Mouse (Mus musculus): ENCODE results near the gene Mdh1b. TPM values are rescaled to one million over a fixed set of nuclear protein-coding genes. Genes with fewer than 3 reads are reported as not detected.
A peak's percentile ranks its signal among the peaks of the same experiment; 100 is the strongest.

Mdh1b gene
- polyA plus RNA-seq, 1 experiment from 2014 or later = 0.91 TPM

GRCm38 (mm10) chr1:63756005-63756404, 25.9 kb upstream of the Mdh1b start:
- no peaks in the 10 kb centered on the region for H3K27me3 ChIP-seq (ENCODE audit: control insufficient read depth, insufficient read depth, low read length)
- H3K9me3 ChIP-seq (ENCODE audit: control insufficient read depth, low read length) = no peaks in the 10 kb centered on the region
- no peak overlapping the region for H3K9ac ChIP-seq
- WGBS = 60% methylated on average over 2 of the region's 2 CpGs
- H3K36me3 ChIP-seq (replicated peaks; ENCODE audit: control insufficient read depth, insufficient read depth) = peaks cover 14% of the 10 kb centered on the region
- DNase-seq (ENCODE audit: low spot score) = no peak
- ATAC-seq (ENCODE audit: low FRiP score) = no peak
- H3K4me1 ChIP-seq (replicated peaks; ENCODE audit: control insufficient read depth, insufficient read depth, low read length) = no peaks in the 10 kb centered on the region
- H3K27ac ChIP-seq = no peak overlapping the region
- H3K4me2 ChIP-seq (replicated peaks) = no peak overlapping the region
- no peak overlapping the region for H3K4me3 ChIP-seq (replicated peaks; ENCODE audit: low read length)

- peaks cover 8% of the 10 kb centered on the region for H3K4me1 ChIP-seq (replicated peaks; ENCODE audit: control insufficient read depth, insufficient read depth, low read length)
- WGBS = 38% methylated on average over 8 of the region's 8 CpGs
Observed at GRCm38 (mm10) chr1:63729796-63730195, 322 bp downstream of the Mdh1b start.

DNA sequence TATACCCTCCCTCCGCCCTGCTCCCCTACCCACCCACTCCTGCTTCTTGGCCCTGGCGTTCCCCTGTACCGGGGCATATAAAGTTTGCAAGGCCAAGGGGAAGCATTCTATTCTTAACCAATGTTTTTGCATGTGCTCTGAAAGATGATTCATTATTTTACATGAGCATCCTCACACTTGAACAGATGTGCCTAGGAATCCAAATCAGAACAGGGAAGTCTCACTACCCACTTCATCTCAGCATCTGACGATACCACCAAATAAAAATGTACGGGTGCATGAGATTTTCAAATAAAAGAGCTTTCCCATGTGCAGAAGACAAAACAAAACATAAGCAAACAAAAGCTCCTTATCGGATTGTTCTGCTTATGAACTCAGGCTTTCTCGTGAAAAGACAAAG, 10.0 kb downstream of the Mdh1b start:
- WGBS = 84% methylated on average over 7 of the region's 7 CpGs
- Histone ChIP-seq H3K27me3 (ENCODE audit: control insufficient read depth, insufficient read depth, low read length) (no peaks in the 10 kb centered on the region), H3K9me3 (ENCODE audit: control insufficient read depth, low read length) (no peaks in the 10 kb centered on the region), H3K4me1 (replicated peaks; ENCODE audit: control insufficient read depth, insufficient read depth, low read length) (no peaks in the 10 kb centered on the region), H3K9ac (no peak overlapping the region), H3K27ac (no peak overlapping the region), H3K36me3 (replicated peaks; ENCODE audit: control insufficient read depth, insufficient read depth) (no peaks in the 10 kb centered on the region), H3K4me2 (replicated peaks) (no peak overlapping the region), H3K4me3 (replicated peaks; ENCODE audit: low read length) (no peak overlapping the region)
- DNase-seq (ENCODE audit: low spot score) = no peak
- ATAC-seq (ENCODE audit: low FRiP score) = no peak

More at GRCm38 (mm10) chr1:63729796-63730195, 322 bp downstream of the Mdh1b start:
- peak; percentile 6; the same call in 1 of the 2 replicates for ATAC-seq (ENCODE audit: low FRiP score)
- no peaks in the 10 kb centered on the region for H3K9me3 ChIP-seq (ENCODE audit: control insufficient read depth, low read length)
- DNase-seq (ENCODE audit: low spot score) = no peak
- peak overlapping the region; percentile 77 for H3K4me3 ChIP-seq (replicated peaks; ENCODE audit: low read length)
- peak overlapping the region; percentile 53 for H3K9ac ChIP-seq
- peak overlapping the region; percentile 73 for H3K4me2 ChIP-seq (replicated peaks)
- H3K27ac ChIP-seq = no peak overlapping the region
- no peaks in the 10 kb centered on the region for H3K27me3 ChIP-seq (ENCODE audit: control insufficient read depth, insufficient read depth, low read length)
- no peaks in the 10 kb centered on the region for H3K36me3 ChIP-seq (replicated peaks; ENCODE audit: control insufficient read depth, insufficient read depth)

DNA sequence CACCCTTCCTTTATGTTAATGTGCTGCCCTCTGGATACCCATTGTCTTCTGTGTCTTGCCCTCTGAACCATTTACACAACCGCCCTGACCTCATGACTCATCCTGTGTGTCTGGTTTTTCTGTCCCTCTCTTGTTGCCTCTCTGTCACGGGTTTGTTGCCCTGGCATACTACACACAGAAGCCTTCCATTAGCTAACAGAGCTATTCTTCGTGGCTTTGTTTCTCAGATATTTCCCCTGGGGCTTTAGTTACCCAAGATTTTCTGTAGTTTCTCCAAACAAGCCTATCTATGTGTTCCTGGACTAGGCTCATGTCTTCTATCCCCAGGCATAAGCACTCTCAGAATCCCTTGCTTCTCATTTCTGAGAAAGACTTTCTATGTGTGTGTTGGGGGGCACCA, 21.2 kb downstream of the Mdh1b start:
- Histone ChIP-seq H3K27me3 (ENCODE audit: control insufficient read depth, insufficient read depth, low read length) (no peaks in the 10 kb centered on the region), H3K4me1 (replicated peaks; ENCODE audit: control insufficient read depth, insufficient read depth, low read length) (no peaks in the 10 kb centered on the region), H3K9me3 (ENCODE audit: control insufficient read depth, low read length) (no peaks in the 10 kb centered on the region), H3K9ac (no peak overlapping the region), H3K27ac (no peak overlapping the region), H3K4me2 (replicated peaks) (no peak overlapping the region), H3K4me3 (replicated peaks; ENCODE audit: low read length) (no peak overlapping the region), H3K36me3 (replicated peaks; ENCODE audit: control insufficient read depth, insufficient read depth) (no peaks in the 10 kb centered on the region)
- DNase-seq (ENCODE audit: low spot score) (no peak), ATAC-seq (ENCODE audit: low FRiP score) (no peak)
- 54% methylated on average over 3 of the region's 3 CpGs for WGBS

DNA sequence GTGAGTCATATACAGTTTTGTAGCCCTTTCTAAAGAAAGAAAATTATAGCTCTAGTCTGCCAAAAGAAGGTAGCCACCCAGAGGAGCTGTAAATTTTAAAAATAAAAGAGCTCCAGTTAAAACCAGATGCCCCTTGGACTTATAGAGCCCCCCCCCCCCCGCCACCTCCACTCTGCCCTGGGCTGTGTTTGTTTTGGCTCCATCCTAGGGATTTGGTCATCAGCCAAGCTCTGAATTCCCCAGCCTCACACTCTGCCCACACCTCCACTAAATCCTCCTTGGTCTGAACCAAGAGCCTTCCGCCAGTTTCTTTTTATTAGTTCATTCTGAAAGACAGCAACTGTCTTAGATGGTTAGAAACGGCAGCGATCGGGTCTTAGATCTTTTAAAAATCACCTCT, 24.4 kb downstream of the Mdh1b start:
- ATAC-seq (ENCODE audit: low FRiP score) = no peak
- peak; percentile 30 for DNase-seq (ENCODE audit: low spot score)
- H3K4me2 ChIP-seq (replicated peaks) = no peak overlapping the region
- no peaks in the 10 kb centered on the region for H3K36me3 ChIP-seq (replicated peaks; ENCODE audit: control insufficient read depth, insufficient read depth)
- no peaks in the 10 kb centered on the region for H3K27me3 ChIP-seq (ENCODE audit: control insufficient read depth, insufficient read depth, low read length)
- no peaks in the 10 kb centered on the region for H3K9me3 ChIP-seq (ENCODE audit: control insufficient read depth, low read length)
- H3K9ac ChIP-seq = no peak overlapping the region
- no peak overlapping the region for H3K4me3 ChIP-seq (replicated peaks; ENCODE audit: low read length)
- no peak overlapping the region for H3K27ac ChIP-seq
- no peaks in the 10 kb centered on the region for H3K4me1 ChIP-seq (replicated peaks; ENCODE audit: control insufficient read depth, insufficient read depth, low read length)
- WGBS = 75% methylated on average over 5 of the region's 5 CpGs

DNA sequence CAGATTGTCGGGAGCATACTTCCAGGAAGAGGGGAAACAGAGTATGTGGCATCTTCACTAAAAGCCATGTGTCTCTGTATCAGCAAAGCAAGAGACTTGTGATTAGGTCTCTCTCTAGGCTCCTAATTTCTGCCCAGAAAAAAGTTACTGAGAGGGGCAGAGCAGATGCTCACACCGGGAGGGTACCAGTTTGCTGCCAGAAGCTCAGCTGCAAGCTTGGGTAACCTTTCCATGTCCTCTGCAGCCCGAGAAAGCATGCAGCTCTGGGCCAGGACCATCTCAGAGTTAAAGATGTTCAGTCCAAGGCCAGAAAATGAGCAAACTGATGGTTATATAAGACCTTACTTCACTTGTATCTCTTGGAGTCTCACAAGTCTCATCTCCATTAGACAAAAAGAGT, 33.3 kb downstream of the Mdh1b start:
- no peaks in the 10 kb centered on the region for H3K9me3 ChIP-seq (ENCODE audit: control insufficient read depth, low read length)
- ATAC-seq (ENCODE audit: low FRiP score) (no peak), DNase-seq (ENCODE audit: low spot score) (no peak)
- no peak overlapping the region for H3K27ac ChIP-seq
- WGBS = 70% methylated on average over 3 of the region's 3 CpGs
- H3K4me1 ChIP-seq (replicated peaks; ENCODE audit: control insufficient read depth, insufficient read depth, low read length) = no peaks in the 10 kb centered on the region
- H3K36me3 ChIP-seq (replicated peaks; ENCODE audit: control insufficient read depth, insufficient read depth) = no peaks in the 10 kb centered on the region
- H3K4me2 ChIP-seq (replicated peaks) = no peak overlapping the region
- H3K27me3 ChIP-seq (ENCODE audit: control insufficient read depth, insufficient read depth, low read length) = no peaks in the 10 kb centered on the region
- H3K4me3 ChIP-seq (replicated peaks; ENCODE audit: low read length) = no peak overlapping the region
- no peak overlapping the region for H3K9ac ChIP-seq

DNA sequence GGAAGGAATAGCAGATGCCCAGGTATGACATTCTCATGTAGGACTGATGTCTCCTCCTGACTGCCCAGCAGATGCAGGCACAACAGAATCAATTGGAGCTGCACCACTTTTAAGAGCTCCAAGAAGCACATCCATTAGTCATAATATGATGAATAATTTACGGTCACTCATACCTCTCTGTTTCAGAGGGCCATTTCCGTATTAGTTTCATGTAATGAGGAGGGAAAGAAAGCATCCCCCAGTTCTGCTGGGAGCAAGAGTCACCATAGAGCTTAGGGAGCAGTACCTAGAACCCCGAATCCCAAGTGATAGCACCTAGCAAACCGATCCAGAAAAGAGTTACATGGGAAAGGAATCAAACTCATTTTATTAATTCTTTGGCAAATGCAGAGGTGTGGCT, 43.3 kb downstream of the Mdh1b start, which contains the start of gene Dytn:
Dytn (minus strand) TSS at position 101 of the 400 bp plus-strand sequence.
- Histone ChIP-seq H3K4me1 (replicated peaks; ENCODE audit: control insufficient read depth, insufficient read depth, low read length) (no peaks in the 10 kb centered on the region), H3K27me3 (ENCODE audit: control insufficient read depth, insufficient read depth, low read length) (no peaks in the 10 kb centered on the region), H3K9me3 (ENCODE audit: control insufficient read depth, low read length) (no peaks in the 10 kb centered on the region), H3K4me2 (replicated peaks) (no peak within 1 kb of the TSS), H3K4me3 (replicated peaks; ENCODE audit: low read length) (no peak within 1 kb of the TSS), H3K27ac (no peak within 1 kb of the TSS), H3K36me3 (replicated peaks; ENCODE audit: control insufficient read depth, insufficient read depth) (no peaks in the 10 kb centered on the region), H3K9ac (no peak within 1 kb of the TSS)
- DNase-seq (ENCODE audit: low spot score) = no peak
- no peak for ATAC-seq (ENCODE audit: low FRiP score)
- 86% methylated on average over 4 of the region's 4 CpGs for WGBS

DNA sequence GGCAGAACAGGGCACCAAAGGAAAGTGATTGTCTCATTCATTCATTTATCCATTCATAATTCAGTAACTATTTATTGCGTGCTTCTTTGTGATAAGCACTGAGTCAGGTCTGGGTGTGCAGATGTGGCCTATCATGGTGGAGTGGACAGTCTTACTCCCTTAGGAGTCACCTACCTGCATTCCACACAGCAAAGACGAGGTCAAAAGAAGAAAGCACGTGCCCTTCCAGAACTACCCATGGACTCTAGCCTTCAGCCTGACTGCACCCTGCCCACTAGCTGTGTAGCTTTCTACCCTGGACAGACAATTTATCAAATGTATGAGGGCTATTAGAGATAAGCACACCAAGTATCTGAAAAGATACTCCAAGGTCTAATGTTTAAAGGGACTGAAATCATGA, 54.1 kb downstream of the Mdh1b start:
- DNase-seq (ENCODE audit: low spot score) = no peak
- Histone ChIP-seq H3K36me3 (replicated peaks; ENCODE audit: control insufficient read depth, insufficient read depth) (no peaks in the 10 kb centered on the region), H3K27ac (no peak overlapping the region), H3K27me3 (ENCODE audit: control insufficient read depth, insufficient read depth, low read length) (no peaks in the 10 kb centered on the region), H3K9ac (no peak overlapping the region), H3K4me3 (replicated peaks; ENCODE audit: low read length) (no peak overlapping the region), H3K4me1 (replicated peaks; ENCODE audit: control insufficient read depth, insufficient read depth, low read length) (no peaks in the 10 kb centered on the region), H3K4me2 (replicated peaks) (no peak overlapping the region), H3K9me3 (ENCODE audit: control insufficient read depth, low read length) (no peaks in the 10 kb centered on the region)
- WGBS = 92% methylated on average over 3 of the region's 3 CpGs
- no peak for ATAC-seq (ENCODE audit: low FRiP score)

DNA sequence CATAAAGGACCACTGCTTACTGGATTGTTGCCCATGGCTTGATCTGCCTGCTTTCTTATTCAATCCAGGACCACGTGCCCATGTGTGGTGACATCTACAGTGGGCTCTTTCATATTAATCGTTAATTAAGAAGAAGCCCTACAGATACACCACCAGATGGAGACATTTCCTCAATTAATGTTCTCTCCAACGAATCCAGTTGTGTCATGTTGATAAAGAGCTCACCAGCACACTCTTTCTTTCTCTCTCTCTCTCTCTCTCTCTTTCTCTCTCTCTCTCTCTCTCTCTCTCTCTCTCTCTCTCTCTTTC, 61.3 kb downstream of the Mdh1b start:
- Histone ChIP-seq H3K36me3 (replicated peaks; ENCODE audit: control insufficient read depth, insufficient read depth) (no peaks in the 10 kb centered on the region), H3K27me3 (ENCODE audit: control insufficient read depth, insufficient read depth, low read length) (no peaks in the 10 kb centered on the region), H3K9ac (no peak overlapping the region), H3K4me1 (replicated peaks; ENCODE audit: control insufficient read depth, insufficient read depth, low read length) (peaks cover 16% of the 10 kb centered on the region; the same call in 1 of the 2 replicates), H3K9me3 (ENCODE audit: control insufficient read depth, low read length) (no peaks in the 10 kb centered on the region), H3K4me2 (replicated peaks) (peak overlapping the region; percentile 31), H3K4me3 (replicated peaks; ENCODE audit: low read length) (no peak overlapping the region), H3K27ac (no peak overlapping the region)
- WGBS = 1% methylated on average over 3 of the region's 3 CpGs
- DNase-seq (ENCODE audit: low spot score) (peak; percentile 84), ATAC-seq (ENCODE audit: low FRiP score) (peak; percentile 81)

Measured in hindbrain, embryonic 14.5 days (tissue).